Mouse (Mus musculus) left cerebral cortex, adult 9 months (tissue): Measurements from ENCODE around the gene Fuca2.
A peak's percentile ranks its signal among the peaks of the same experiment; 100 is the strongest.

Source experiments
- DNase-seq, 2 experiments: peaks; one replicate each; pipeline ENCODE4 v3.0.0; 2022; ENCODE audit warnings: low spot score in 2 of 2

Gene Fuca2

GRCm38 (mm10) chr10:13534751-13535150, 35.4 kb downstream of the Fuca2 start:
- DNase-seq = no peak

DNA sequence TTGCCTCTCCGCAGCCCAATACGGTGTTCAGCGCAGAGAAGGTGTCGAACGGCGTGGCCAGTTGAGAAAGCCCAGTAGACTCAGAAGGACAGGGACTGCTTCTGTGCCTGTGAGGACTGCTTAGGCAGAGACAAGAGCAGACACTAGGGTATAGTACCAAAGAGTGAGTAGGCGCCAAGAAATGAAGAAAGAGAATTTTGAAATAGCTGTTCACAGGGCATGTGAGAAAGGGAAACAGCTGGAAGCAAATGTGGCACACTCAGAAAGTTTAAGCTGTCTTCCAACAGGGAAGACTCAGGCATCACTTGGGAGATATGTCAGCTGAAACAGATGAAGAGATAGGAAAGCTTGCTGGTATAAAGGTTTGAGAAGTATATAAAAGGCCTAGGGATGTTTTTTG, 37.4 kb downstream of the Fuca2 start:
- DNase-seq = no peak

GRCm38 (mm10) chr10:13539769-13540333, 40.5 kb downstream of the Fuca2 start:
- no peak for DNase-seq

- no peak for DNase-seq
These were observed 42.4 kb downstream of the Fuca2 start for GRCm38 (mm10) chr10:13541721-13542120.

- peak; percentile 54 to 88 for DNase-seq
These were observed 53.5 kb downstream of the Fuca2 start, which contains the start of the genes Adat2 and Pex3 for GRCm38 (mm10) chr10:13552646-13553497. Gene Adat2 (plus strand): TSS chr10:13552894. Gene Pex3 (minus strand): TSS chr10:13553142.

GRCm38 (mm10) chr10:13553498-13553985, 54.2 kb downstream of the Fuca2 start:
- no peak for DNase-seq

- DNase-seq = no peak
These were observed 55.0 kb downstream of the Fuca2 start for GRCm38 (mm10) chr10:13554316-13554715.

DNA sequence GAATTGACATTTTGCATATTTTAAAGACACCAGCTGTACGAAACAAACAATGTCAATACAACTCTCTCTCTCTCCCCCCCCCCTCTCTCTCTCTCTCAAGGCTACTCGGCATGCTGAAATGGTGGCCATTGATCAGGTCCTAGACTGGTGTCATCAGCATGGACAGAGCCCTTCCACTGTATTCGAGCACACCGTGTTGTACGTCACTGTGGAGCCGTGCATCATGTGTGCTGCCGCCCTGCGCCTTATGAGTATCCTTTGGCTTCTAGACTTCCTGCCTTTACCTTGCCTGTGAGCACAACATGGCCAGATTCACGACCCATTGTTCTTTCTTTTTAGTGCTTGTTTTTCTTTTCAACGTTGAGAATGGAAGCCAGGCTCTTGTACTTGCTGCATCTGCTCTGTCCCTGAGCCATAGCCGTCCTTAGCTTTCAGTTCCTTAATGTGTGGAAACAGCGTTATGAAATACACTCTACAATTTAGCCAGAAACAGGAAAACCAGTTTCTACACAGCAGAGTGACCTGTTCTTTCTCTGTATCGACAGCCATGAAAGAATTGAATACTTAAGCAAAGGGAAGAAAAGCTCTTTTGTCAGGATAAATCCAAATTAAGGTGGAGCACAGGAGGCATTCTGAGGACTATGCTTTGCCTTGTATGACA, 60.8 kb downstream of the Fuca2 start:
- DNase-seq = no peak

DNA sequence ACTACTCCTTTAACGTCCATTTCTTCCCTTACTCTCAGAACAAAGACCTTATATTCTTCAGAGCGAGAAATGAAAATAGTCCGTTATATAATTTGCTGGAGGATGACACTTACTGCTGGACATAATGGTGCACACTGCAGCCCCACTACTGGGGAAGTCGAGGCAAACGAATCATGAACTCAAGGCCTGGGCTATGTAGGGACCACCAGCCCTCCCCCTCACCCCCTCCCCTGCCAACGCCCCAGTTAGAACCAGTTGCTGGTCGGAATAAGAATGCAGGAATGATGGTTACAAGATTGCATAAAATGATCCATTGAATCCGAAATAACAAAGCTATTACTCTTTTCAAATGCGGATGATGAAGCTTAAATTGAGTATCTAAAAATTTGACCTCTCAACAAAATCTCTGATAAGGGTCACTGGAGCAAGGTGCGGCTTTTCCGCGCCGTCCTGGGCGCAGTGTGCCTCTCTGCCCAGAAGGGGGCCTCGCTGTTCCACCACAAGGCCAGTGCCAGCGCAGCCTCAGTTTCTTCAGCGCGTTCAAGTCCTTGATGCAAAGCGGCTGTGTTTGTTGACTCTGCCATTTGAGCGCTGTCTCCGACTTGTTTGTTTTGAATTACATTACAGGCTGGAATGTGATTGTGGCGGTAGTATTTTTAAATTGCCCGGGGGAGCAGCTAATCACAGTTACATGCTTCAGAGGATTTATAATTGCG, 65.2 kb downstream of the Fuca2 start:
- DNase-seq = peak in 1 of 2 experiments; percentile 74

DNA sequence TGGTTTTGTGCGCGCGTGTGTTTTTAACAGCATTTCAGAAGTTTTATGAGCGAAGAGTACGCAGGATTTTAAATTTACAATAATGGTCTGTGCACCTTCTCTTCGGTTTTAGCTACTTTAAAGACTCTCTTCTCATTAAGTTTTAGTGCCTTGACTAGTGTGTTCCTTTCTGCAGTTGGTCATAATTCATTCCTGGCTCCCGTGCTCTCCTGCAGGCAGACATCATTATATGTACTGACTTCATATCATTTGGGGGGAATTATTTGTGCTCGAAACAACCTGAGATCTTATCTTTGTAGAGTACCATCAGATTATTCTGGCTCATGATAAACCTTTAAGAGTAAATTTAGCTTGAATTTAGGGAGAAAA, 65.7 kb downstream of the Fuca2 start:
- DNase-seq = no peak

DNA sequence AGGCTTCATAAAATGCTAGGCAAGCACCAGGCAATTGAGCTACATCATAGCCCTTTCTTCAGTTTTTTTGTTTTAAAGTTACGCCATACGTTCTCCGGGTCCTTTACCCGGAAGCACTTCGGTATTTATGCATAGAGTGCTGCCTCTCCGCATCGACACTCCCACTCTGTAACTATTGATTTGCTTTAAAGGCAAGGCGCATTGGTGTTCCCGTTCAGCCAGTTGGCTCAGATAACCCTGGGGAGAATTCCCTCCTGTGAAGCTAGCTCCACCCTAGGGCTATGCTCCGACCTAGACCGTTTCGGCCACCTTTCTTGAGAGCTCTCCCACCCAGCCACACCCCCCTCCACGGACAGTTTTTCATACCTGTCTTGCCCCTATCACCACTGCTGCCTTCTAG, 67.1 kb downstream of the Fuca2 start:
- DNase-seq = no peak
